Mouse (Mus musculus) kidney, adult 2 months (tissue): ENCODE measurements at regions not wholly inside any gene's neighbourhood (a gene's known extent, or its start where the extent isn't known, plus 50 kb on each side); places are given as distances from the start of the nearest gene placed in this dataset.

Source experiments
- DNase-seq: peaks from one replicate; pipeline ENCODE4 v3.0.0; 2021
- H3K27ac ChIP-seq: fragments of 200-500 bp; 2 replicates; pipeline ENCODE4 v1.5.1; 2012; ENCODE audit warnings: low read depth, low read length, control low read depth, inconsistent platforms; ENCODE audit not compliant: insufficient read depth
- H3K27me3 ChIP-seq: fragments of 200-500 bp; replicated peaks from 2 replicates; pipeline ENCODE4 v1.6.1; 2012; ENCODE audit warnings: mild to moderate bottlenecking, moderate library complexity, low read length, inconsistent platforms; ENCODE audit not compliant: control insufficient read depth, insufficient read depth
- H3K36me3 ChIP-seq: fragments of 200-500 bp; 2 replicates; pipeline ENCODE4 v1.6.1; 2012; ENCODE audit warnings: mild to moderate bottlenecking, moderate library complexity, low read length, inconsistent platforms; ENCODE audit not compliant: control insufficient read depth, insufficient read depth
- H3K4me1 ChIP-seq: fragments of 200-500 bp; 2 replicates; pipeline ENCODE4 v1.6.1; 2011; ENCODE audit warnings: low read length; ENCODE audit not compliant: control insufficient read depth, insufficient read depth
- H3K4me3 ChIP-seq: fragments of 200-500 bp; 2 replicates; pipeline ENCODE4 v1.5.1; 2011; ENCODE audit warnings: mild to moderate bottlenecking, low read depth, low read length, control low read depth; ENCODE audit not compliant: insufficient read depth
- CTCF ChIP-seq: fragments of 200-500 bp; conservative IDR thresholded peaks from 2 replicates; pipeline ENCODE4 v1.5.1; 2011; ENCODE audit warnings: low read depth, mild to moderate bottlenecking, control low read depth, low read length, moderate library complexity, mixed read lengths; ENCODE audit not compliant: insufficient read depth, insufficient read length
- POLR2A ChIP-seq: fragments of 200-500 bp; IDR thresholded peaks from one replicate; pipeline ENCODE4 v1.6.1; 2011; ENCODE audit warnings: low read depth, low read length, control low read depth
- WGBS: fragments of 180-500 bp; shearing (Covaris S2); methylation state at CpG from one replicate; pipeline ENCODE4 v1.1.7; 2018; 5-methylcytosine and 5-hydroxymethylcytosine counted together

DNA sequence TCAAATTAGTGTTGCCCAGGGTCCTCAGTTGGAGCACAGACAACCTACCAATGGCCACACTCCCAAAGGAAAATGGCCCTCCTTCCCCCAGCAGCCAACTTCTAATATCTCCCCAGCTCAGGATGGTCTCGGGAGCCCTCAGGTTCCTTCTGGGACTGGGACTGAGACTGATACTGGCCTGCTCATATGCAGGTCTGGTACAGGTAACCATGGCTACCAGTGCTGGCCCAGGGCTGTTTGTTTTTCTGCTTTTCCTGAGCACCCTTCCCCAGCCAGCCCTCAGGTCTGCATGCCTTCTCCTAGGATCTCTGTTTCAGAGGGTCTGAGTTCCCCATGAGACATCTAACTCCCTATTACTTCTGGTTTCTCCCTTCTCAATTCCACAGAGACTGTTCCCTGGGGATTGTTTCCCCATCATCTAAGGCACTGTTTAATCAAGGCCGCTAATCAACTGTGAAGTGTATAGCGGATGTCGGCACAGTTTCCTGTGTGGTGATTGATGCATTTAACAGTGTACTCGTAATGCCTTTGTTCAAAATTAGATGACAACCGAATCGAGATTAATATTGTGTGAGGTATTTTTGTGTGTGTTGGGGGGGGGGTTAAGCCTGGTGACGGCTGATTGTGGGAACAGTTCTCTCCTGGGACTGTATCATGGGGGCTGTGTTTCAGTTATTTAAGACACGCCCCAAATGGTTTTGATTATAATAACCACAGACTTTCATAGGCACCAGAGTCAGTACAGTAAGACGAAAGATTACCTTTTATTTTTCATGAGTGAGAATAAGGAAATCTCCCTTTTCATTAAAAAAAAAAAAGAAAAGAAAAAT, 120.8 kb upstream of the Lmcd1 start:
- Histone ChIP-seq H3K27me3 (no peaks in the 10 kb centered on the region), H3K27ac (no peak overlapping the region), H3K36me3 (no peaks in the 10 kb centered on the region), H3K4me1 (no peaks in the 10 kb centered on the region), H3K4me3 (no peak overlapping the region)
- 54% methylated on average over 10 of the region's 10 CpGs for WGBS
- TF ChIP-seq POLR2A (no peak), CTCF (no peak)
- no peak for DNase-seq

DNA sequence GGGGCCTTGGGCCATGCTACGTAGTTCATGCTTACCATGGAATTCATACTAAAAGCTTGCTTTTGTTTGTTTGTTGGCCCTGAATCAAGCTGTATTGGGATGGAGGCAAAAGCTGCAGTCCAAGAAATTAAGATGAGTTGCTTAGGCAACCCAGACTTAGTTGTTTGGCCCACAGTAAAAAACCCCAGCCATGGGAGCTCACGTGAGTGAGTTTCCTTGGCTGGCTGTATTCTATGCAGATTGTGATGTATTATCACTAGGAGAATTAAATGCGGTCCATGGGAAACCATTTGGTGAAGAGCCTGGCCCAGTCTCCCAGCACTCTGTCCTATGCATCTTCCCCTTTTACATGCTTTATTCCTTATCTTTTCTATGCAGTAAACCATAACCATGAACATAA, 106.1 kb upstream of the Lmcd1 start:
- 79% methylated on average over 3 of the region's 3 CpGs for WGBS
- TF ChIP-seq POLR2A (no peak), CTCF (no peak)
- H3K27ac ChIP-seq: no peak overlapping the region

DNA sequence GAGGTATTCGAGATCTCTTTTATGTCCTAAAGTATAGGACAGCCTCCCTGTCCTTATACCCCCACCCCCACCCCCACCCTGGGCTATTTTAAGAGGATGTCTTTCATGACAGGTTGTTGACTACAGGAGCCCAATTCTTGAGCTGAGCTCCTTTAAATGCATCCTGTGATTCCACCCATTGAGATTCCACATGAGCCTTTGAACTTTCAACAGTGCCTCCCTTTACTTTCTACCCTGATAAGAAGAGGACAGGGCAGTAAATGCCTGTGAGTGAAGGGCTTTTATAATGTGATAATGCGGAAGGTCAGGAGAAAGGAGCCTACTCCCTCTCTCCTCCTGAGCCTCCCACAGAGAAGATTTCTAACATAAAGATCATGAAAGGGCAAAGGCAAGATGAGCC, 97.2 kb upstream of the Lmcd1 start:
- TF ChIP-seq POLR2A: no peak
- TF ChIP-seq CTCF: no peak
- Histone ChIP-seq H3K27ac (no peak overlapping the region), H3K4me3 (no peak overlapping the region), H3K36me3 (no peaks in the 10 kb centered on the region), H3K4me1 (no peaks in the 10 kb centered on the region), H3K27me3 (no peaks in the 10 kb centered on the region; the same call in 1 of the 2 replicates)
- no peak for DNase-seq
- 34% methylated on average over 2 of the region's 2 CpGs for WGBS

More for the DNA sequence above, 106.1 kb upstream of the Lmcd1 start:
- no peak for DNase-seq
- Histone ChIP-seq H3K36me3 (no peaks in the 10 kb centered on the region), H3K27me3 (no peaks in the 10 kb centered on the region), H3K4me1 (no peaks in the 10 kb centered on the region), H3K4me3 (no peak overlapping the region)

DNA sequence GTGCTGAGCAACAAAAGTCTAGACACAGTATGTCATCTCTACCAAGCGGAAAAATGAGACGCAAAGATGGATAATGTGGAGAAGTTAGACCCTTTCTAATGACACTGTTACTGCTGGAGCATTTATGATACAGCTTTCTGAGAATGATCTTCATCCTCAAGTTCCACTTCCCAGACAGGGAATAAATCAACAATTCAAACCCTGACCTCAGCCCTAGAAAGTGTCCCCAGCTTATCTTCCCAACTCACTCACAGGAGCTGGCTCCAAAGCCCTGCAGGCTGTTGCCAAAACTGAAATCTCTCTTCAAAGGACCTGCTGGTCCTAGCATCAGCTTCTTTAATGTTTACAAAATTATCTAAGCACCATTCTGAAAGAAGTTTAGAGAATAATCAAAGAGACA, 85.9 kb upstream of the Lmcd1 start:
- WGBS: 55% methylated on average over 2 of the region's 2 CpGs
- Histone ChIP-seq H3K27me3 (no peaks in the 10 kb centered on the region), H3K4me3 (no peak overlapping the region), H3K4me1 (no peaks in the 10 kb centered on the region), H3K27ac (no peak overlapping the region), H3K36me3 (no peaks in the 10 kb centered on the region)
- no peak for DNase-seq
- TF ChIP-seq CTCF (no peak), POLR2A (no peak)

DNA sequence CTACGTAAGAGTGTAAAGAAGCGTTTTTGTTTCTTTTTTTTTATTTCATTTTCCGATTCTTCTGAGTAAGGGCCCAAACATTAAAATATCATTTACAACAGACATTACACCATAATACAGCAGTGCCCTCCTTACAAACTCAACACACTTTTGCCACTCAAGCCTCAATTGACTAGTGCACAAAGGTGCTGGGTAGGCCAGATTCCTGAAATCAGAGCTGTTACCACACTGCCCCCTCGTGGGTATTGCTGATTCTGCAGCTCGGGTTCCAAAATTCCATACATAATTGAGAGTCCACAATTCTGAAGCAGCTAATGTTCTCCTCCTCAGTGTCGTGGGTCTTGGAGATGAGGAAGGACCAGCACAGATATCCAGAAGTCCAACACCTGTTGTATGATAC, 82.5 kb upstream of the Lmcd1 start:
- no peaks in the 10 kb centered on the region for H3K4me1 ChIP-seq
- DNase-seq: peak; percentile 63
- WGBS: 47% methylated on average over 6 of the region's 6 CpGs
- TF ChIP-seq CTCF: peak; percentile 81
- TF ChIP-seq POLR2A: no peak
- no peak overlapping the region for H3K4me3 ChIP-seq
- H3K36me3 ChIP-seq: no peaks in the 10 kb centered on the region
- no peaks in the 10 kb centered on the region for H3K27me3 ChIP-seq
- no peak overlapping the region for H3K27ac ChIP-seq

DNA sequence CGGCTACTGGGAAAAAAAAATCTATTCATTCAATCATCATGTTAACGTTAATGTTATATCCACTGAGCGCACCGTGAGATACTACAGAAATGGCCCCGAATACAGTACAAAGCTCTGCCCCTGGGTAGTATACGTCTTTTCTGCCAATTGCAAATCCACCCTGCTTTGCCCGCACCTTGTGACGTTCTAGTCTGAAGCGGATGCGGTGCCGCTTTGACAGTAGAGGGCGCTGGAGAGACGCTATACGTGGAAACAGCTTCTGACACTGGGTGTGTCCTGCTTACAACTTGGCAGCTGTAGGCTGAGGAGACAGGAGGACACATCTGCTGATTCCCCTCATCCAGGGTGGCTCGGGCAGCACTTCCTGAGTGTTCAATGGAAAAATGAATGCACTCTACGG, 76.1 kb upstream of the Lmcd1 start:
- Histone ChIP-seq H3K27ac (no peak overlapping the region), H3K36me3 (no peaks in the 10 kb centered on the region), H3K27me3 (no peaks in the 10 kb centered on the region), H3K4me1 (no peaks in the 10 kb centered on the region), H3K4me3 (no peak overlapping the region)
- WGBS: 9% methylated on average over 16 of the region's 16 CpGs
- TF ChIP-seq CTCF: peak; percentile 95
- TF ChIP-seq POLR2A: no peak
- peak; percentile 85 for DNase-seq

DNA sequence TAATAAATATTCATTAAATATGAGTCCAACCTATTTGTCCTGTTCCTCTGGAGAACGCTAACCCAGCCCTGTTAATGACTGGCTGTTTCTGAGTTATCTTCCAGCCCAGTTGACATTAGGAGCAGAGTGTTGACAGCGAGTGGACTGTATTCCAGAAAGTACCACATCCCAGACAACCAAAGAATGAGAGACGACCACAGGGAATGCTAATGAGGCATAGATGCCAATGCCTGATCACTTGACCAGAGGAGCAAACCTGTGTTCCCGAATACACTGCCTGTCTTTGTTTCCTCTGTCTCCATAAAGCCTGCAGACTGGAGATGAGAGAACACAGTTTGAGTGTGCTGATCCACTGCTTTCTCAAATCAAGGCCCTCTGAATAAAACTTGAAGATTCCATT, 74.3 kb upstream of the Lmcd1 start:
- H3K4me1 ChIP-seq: no peaks in the 10 kb centered on the region
- no peak for DNase-seq
- no peaks in the 10 kb centered on the region for H3K27me3 ChIP-seq
- 74% methylated on average over 4 of the region's 4 CpGs for WGBS
- H3K27ac ChIP-seq: no peak overlapping the region
- no peaks in the 10 kb centered on the region for H3K36me3 ChIP-seq
- TF ChIP-seq POLR2A (no peak), CTCF (no peak)
- no peak overlapping the region for H3K4me3 ChIP-seq
